In the genomic region with DNA sequence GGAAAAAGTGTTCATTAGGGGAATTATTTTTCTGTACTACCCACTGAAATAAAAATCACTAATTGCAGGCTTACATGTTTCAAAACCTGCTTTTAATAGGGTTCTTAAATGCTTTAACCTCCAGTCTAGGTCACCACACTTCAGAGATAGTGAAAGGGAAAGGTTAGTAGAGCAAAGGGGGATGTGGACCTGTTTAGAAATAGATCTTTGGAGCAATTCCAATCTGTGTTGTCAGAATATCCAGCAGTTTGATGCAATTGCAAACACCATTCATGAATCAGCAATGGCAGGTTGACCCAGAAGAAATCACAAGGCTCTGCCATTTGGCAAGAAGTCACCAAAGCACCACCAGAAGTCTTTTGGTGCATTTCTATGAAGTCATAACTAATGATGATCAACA, we compare ENCODE assay signal across 30 mouse cellular contexts.
"Had no signal": no experiment of that assay in that cellular context is flagged by ENCODE, and none has a peak within 500 bp of the region (broad histone marks: within the 10 kb centered on the region; RNA-seq: fewer than 3 reads in every experiment).

No protein-coding gene starts in this region.

- H3K9me3 ChIP-seq: limb, embryonic 10.5 days; limb, embryonic 12.5 days; limb, embryonic 13.5 days; limb, embryonic 15.5 days; liver, embryonic 13.5 days; liver, embryonic 15.5 days; lung, embryonic 15.5 days; megakaryocyte, embryonic 14.5 days; midbrain, embryonic 10.5 days; midbrain, embryonic 12.5 days; midbrain, embryonic 13.5 days; midbrain, embryonic 15.5 days; neural tube, embryonic 12.5 days had no signal

- H3K9ac ChIP-seq: limb, embryonic 12.5 days; limb, embryonic 13.5 days; limb, embryonic 15.5 days; liver, embryonic 13.5 days; liver, embryonic 14.5 days; liver, embryonic 15.5 days; lung, embryonic 14.5 days; lung, embryonic 15.5 days; midbrain, embryonic 12.5 days; midbrain, embryonic 13.5 days; midbrain, embryonic 15.5 days; neural tube, embryonic 12.5 days had no signal

- H3K4me3 ChIP-seq: left cerebral cortex, adult 2 months; limb, embryonic 10.5 days; limb, embryonic 12.5 days; limb, embryonic 13.5 days; limb, embryonic 15.5 days; liver, embryonic 13.5 days; liver, embryonic 15.5 days; lung, embryonic 15.5 days; megakaryocyte, embryonic 14.5 days; midbrain, embryonic 10.5 days; midbrain, embryonic 12.5 days; midbrain, embryonic 13.5 days; midbrain, embryonic 15.5 days; myocyte; neural tube, embryonic 12.5 days had no signal

- H3K36me3 ChIP-seq: limb, embryonic 10.5 days; limb, embryonic 12.5 days; limb, embryonic 13.5 days; limb, embryonic 15.5 days; liver, embryonic 13.5 days; liver, embryonic 15.5 days; lung, embryonic 15.5 days; midbrain, embryonic 10.5 days; midbrain, embryonic 12.5 days; midbrain, embryonic 13.5 days; midbrain, embryonic 15.5 days; neural tube, embryonic 12.5 days had no signal

- H3K4me2 ChIP-seq: limb, embryonic 12.5 days; limb, embryonic 13.5 days; limb, embryonic 15.5 days; liver, embryonic 11.5 days; liver, embryonic 13.5 days; liver, embryonic 15.5 days; lung, embryonic 14.5 days; lung, embryonic 15.5 days; midbrain, embryonic 11.5 days; midbrain, embryonic 12.5 days; midbrain, embryonic 13.5 days; midbrain, embryonic 15.5 days; neural tube, embryonic 12.5 days had no signal

- ATAC-seq: lung, postnatal 0 days; midbrain, embryonic 13.5 days; midbrain, embryonic 15.5 days; midbrain, embryonic 16.5 days had no signal

- DNase-seq: left cerebral cortex, postnatal 4 days; liver, embryonic 13.5 days; lung, adult 18-20 months; lung, adult 2 months; lung, embryonic 14.5 days; lung, postnatal 10 days; lung, postnatal 14 days; lung, postnatal 36 days; lung, postnatal 4 days; midbrain, embryonic 14.5 days had no signal

- H3K27ac ChIP-seq: left cerebral cortex, adult 2 months; limb, embryonic 10.5 days; limb, embryonic 12.5 days; limb, embryonic 13.5 days; limb, embryonic 15.5 days; liver, embryonic 13.5 days; liver, embryonic 14.5 days; liver, embryonic 15.5 days; lung, embryonic 15.5 days; macrophage; midbrain, embryonic 10.5 days; midbrain, embryonic 12.5 days; midbrain, embryonic 13.5 days; midbrain, embryonic 15.5 days; neural tube, embryonic 12.5 days had no signal

- H3K4me1 ChIP-seq: limb, embryonic 10.5 days; limb, embryonic 12.5 days; limb, embryonic 13.5 days; limb, embryonic 15.5 days; liver, embryonic 13.5 days; liver, embryonic 15.5 days; lung, embryonic 15.5 days; megakaryocyte, embryonic 14.5 days; midbrain, embryonic 10.5 days; midbrain, embryonic 12.5 days; midbrain, embryonic 13.5 days; midbrain, embryonic 15.5 days; neural tube, embryonic 12.5 days had no signal

- H3K27me3 ChIP-seq: limb, embryonic 12.5 days; limb, embryonic 13.5 days; limb, embryonic 15.5 days; liver, embryonic 13.5 days; liver, embryonic 15.5 days; lung, embryonic 15.5 days; megakaryocyte, embryonic 14.5 days; midbrain, embryonic 12.5 days; midbrain, embryonic 13.5 days; midbrain, embryonic 15.5 days; neural tube, embryonic 12.5 days had no signal
